Mouse (Mus musculus) lung, adult 2 months (tissue): ENCODE results near the gene Mbnl2.

Experiments used
- CTCF ChIP-seq: fragments of 200-500 bp; IDR thresholded peaks from 2 replicates; pipeline ENCODE4 v1.5.1; 2011; ENCODE audit warnings: mild to moderate bottlenecking, low read length, control low read depth; ENCODE audit not compliant: insufficient read depth
- POLR2A ChIP-seq: fragments of 200-500 bp; IDR thresholded peaks from 2 replicates; pipeline ENCODE4 v1.6.1; 2011; ENCODE audit warnings: low read depth, mild to moderate bottlenecking, control low read depth, low read length, borderline replicate concordance; ENCODE audit errors: extremely low read depth

DNA sequence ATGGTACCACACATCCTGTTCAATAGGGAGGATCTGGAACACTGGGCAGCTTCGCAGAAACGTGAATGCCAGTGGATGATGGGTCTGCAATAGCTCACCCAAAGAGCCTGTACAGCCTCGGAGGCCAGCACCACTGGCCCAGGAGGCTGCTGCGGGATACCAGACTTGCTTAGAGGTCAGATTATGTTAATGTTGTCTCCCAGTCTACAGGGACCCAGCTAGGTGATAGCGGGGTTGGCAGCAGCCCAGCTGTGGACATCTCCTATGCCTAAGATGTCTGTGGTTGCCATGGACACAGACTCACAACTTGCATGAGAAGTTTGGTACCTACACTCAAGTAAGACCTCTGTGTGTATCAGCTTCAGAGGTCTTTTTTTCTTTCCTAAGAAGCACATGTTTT is 9.0 kb downstream of the Mbnl2 start:
- no peak for TF ChIP-seq POLR2A
- TF ChIP-seq CTCF, result no peak
